Mouse (Mus musculus): ENCODE data around the gene Vav3.

Gene Vav3

DNA sequence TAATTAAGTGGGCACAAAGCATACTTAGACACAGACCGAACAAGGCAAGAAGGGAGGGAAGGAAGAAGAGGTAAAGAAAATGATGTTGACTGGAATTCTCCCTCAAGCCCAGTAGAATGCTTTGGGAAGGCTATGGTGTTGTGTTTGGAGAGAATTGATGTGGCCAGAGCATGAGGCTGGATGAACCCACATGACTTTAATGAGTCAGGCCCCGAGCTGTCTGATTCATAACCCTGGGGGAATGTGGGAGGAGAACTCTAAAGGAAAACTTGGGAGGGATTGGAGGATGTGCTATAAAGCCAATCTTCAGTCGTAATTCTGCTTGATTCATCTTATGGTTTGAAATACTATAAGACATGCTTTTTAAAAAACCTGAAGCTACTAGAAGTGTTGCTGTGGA lies 175.0 kb downstream of the Vav3 start:
- DNase-seq, result no peak

DNA sequence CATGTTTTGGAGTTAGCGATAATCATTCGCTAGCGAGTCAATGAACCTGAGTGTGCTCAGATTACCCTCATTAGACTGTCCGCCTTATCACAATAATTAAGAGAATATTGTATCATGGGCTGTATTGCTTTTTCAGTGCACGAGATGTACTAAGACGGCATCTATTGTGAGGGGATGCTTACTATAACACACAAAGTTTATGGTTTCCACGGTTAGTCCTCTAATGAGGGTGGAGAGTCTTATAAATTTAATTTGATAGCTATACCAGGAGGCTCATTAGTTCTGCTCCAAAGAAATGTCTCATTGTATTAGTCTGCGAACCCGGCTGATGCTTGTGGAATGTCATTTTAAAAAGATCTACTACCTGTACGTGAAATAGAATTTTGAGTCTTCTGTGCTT lies 175.9 kb downstream of the Vav3 start:
- no peak for DNase-seq

DNA sequence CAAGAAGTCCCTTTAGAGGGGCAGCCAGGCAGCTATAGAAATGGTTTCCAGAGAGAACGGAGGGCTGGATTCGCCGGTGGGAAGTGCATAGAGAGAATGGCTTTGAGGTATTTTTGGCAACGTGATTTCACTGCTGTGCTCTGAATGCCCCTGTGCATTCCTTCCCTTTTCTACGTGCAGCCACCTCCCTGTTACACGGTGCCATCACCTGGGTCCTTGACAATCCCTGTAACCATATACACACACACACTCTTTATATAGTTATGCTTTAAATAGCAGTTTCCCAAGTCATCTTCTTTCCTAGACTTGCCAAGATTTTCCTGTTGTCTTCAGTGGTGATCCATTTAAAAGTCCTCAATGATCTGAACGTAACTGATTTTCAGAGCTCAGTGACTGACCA lies 181.7 kb downstream of the Vav3 start:
- DNase-seq, result no peak

DNA sequence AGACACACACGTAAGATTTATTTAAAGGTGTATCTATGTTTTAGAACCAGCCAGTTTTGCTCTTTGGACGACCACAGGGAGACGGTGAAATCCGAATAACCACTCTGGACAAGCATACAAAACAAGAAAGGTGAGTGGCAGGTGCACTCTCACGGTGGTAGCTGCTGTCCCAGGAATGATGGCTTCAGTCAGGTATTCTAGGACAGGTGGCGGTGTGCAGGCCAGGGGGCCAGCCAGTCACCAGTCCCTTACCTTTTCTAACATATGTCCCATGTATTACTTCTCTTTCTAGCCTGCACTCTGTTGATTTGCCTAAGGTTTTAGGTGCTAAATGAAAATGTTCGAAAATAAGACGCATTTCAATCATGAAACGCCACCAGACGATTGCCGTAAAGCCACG lies 185.4 kb downstream of the Vav3 start:
- DNase-seq, result no peak

- peak; percentile 81 for DNase-seq
These were observed 185.8 kb downstream of the Vav3 start for GRCm38 (mm10) chr3:109526246-109526645.

DNA sequence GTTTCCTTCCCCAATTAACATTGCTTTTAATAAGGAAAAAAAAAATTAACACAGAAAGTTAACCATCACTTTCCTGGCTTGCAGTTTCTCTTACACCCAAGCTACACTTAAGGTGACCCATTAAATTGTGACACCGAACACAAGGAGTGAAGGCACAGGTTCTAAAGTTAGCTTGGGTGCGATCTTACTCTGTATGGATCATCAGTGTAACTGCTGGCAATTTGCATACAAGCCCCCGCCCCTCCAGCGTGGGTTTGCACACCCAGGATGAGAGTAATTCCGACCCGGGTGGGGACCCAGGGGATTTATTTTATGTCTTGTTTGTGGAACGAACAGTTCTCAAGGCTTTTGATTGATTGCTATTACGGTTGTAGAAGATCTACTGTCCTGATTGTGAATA lies 186.2 kb downstream of the Vav3 start:
- DNase-seq, result no peak

- no peak for DNase-seq
These were observed 188.2 kb downstream of the Vav3 start for GRCm38 (mm10) chr3:109528688-109529087.

DNA sequence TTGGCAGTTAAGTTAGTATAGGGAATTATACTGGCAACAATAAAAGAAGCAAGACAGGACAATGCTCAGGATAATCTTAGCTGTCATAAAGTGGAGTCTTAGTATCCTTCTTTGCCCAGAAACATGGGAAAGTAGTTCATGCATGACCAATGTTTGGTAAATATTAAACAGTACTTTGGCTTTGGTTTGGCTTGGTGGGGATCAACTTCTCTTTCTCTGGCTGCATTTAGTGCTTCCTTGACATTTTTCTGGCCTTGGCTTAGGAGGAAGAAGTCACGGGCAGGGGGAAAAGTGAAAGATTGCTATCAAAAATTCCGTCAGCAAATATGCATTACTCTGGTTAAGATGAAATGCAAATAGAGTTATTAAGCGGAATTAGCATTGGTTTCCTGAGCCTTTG lies 197.2 kb downstream of the Vav3 start:
- DNase-seq, result no peak

DNA sequence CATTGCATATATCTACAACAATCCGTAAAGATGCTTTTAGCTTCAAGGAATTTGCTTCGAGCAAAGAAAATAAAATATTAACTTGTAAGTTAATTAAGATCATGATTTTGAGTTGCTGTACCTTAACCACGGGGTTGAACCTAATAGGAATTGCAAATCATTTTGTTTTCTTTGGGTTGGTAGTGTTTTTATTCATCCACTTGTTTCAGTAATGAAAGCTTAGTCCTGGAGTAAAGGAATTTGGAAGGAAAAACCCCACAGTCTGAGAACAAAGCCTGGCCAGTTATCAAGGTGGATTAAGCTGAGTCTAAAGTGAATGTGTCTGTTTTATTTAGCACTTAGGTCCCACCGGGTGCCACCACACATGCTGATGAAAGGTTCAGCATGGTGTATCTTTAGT lies 199.6 kb downstream of the Vav3 start:
- no peak for DNase-seq

GRCm38 (mm10) chr3:109544476-109545221 lies 204.2 kb downstream of the Vav3 start:
- no peak for DNase-seq

- DNase-seq, result no peak
These were observed 216.9 kb downstream of the Vav3 start for GRCm38 (mm10) chr3:109557329-109557728.

DNA sequence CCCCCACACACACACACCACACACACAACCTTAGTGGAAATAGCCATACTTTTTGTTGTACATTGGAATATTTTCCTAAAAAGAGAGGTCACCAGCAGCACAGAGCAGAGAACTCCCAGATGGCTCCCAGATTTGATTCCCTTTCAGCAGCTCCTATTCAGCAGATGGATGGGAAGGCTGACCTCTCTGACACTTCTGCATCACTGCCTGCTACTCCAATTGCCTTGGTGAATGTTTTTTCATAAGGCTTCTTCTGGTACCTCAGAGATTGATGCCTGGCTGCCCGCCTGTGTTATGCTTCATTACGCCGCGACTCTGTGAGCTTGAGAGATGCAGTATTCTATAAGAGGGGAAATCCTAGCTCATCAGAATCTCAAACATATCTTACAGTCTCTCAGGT lies 220.8 kb downstream of the Vav3 start:
- DNase-seq, result no peak

- DNase-seq, result no peak
These were observed 221.3 kb downstream of the Vav3 start for GRCm38 (mm10) chr3:109561776-109562175.

- DNase-seq, result no peak
These were observed 221.8 kb downstream of the Vav3 start for GRCm38 (mm10) chr3:109562268-109562667.

DNA sequence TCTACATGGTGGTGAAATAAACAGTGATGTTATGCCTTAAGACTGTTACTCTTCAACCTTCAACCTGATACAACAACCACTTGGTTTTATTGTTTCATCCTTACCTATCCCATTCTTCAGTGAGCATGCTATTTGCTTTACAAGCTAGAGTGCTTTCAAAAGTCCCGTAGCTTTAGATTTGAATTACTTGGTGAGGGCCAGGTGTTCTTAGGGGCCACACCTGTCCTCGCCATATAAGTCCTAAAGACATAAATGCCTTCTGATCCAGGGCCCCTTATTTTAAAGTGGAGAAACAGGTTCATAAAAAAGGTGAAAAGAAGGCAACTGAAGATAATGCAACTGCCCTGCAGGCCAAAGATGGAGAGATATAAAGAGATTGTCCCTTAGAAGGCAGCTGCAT lies 224.0 kb downstream of the Vav3 start:
- DNase-seq, result no peak

DNA sequence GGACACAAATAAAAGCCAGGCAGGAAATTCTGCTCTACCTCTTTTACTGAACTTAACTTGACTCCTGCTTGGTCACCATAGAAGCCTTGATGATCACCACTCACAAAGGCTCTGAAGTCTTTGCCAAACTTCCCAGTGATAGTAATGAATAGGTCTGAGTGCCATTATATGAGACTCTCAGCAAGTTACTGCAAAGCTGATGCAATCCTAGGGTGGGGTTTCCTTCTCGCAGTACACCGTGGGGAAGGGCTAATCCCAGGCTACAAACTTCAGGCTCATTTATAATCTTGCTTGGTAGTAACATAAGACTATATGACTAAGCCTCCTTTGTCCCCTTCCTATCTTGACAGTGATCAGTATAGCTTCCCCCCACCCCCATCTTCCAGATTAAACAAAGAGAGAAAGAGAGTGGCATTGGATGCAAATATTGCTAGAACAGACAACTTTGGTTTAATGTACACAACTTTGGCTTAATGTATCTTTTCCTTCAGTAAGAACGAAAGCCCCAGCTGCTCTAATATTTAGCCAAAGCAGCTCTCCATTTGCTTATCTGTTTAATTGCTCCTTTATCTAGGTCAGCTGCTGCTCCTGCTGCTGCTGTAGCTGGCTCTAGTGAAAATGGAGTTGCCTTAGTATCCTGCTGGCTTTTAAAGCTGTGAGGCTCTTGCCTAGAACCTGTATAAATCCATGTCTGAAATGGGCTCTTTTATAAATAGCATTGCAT lies 228.3 kb downstream of the Vav3 start:
- DNase-seq, result no peak

- DNase-seq, result no peak
These were observed 231.0 kb downstream of the Vav3 start for GRCm38 (mm10) chr3:109571483-109571882.

DNA sequence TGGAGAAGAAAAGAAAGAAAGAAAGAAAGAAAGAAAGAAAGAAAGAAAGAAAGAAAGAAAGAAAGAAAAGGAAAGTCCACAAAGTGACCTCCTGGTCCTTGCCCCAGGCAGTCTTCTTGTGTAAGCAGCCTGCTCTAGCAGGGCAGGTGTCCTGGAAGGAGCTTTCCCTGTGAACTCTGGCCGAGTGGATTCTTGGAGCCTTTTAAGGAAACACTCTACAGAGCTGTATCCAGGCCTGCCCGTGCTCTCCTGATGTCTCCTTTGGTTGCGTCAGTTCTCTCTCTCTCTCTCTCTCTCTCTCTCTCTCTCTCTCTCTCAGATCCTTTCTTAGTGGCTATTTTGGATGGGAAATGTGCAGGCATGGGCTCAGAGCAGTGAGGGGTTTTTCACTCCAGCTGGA lies 232.4 kb downstream of the Vav3 start:
- DNase-seq, result no peak

GRCm38 (mm10) chr3:109573549-109574146 lies 233.2 kb downstream of the Vav3 start:
- no peak for DNase-seq

GRCm38 (mm10) chr3:109574161-109574560 lies 233.7 kb downstream of the Vav3 start:
- DNase-seq, result no peak

DNA sequence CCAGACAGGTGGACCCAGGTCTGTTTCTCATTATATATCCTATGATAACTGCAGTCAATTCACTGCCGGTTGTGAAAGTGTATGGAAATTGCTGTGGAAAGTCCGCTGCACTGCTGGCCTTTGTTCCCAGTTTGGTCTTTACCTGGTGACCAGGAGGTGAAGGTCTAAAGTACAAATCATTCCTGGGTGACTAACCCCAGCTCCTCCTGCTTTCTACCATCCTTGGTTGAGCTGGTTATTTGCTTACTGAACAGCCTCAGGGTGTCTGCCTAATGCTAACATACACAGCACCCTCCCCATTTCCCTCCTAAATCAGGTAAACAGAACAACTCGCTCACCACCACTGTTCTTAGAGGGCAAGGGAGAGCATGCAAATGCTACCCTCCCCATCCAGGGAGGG lies 237.9 kb downstream of the Vav3 start:
- no peak for DNase-seq

DNA sequence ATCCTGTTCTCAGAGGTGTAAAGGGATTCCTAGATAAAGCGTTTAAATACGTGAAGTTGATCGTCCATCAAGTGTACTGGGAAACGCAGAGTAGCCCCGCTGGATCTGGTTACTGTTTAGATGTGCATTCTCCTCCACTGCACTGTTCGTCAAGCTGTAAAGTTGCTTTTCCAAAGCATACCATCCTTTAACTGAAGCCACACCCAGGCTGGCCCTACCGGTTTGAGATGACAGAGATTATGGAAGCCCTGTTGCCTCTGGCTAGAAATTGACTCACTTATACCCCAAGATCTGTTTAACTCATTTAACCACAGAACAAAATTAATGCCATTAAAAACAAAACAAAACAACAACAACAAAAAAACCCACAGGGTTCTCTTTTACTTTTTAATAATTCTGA lies 238.5 kb downstream of the Vav3 start:
- no peak for DNase-seq

- DNase-seq, result no peak
These were observed 245.5 kb downstream of the Vav3 start for GRCm38 (mm10) chr3:109585946-109586345.

- DNase-seq, result no peak
These were observed 252.5 kb downstream of the Vav3 start for GRCm38 (mm10) chr3:109592970-109593369.
